Mouse (Mus musculus): ENCODE results near the gene Arhgef40. TPM values are rescaled to one million over a fixed set of nuclear protein-coding genes. Genes with fewer than 3 reads are reported as not detected.
A peak's percentile ranks its signal among the peaks of the same experiment; 100 is the strongest.

Gene Arhgef40
- total and polyA plus RNA-seq, 2 experiments from 2014 or later, result 46.8 to 84.6 TPM

GRCm38 (mm10) chr14:52013771-52014219 lies 29.3 kb downstream of the Arhgef40 start:
- Histone ChIP-seq H3K9ac (peak overlapping the region; percentile 74), H3K4me2 (ENCODE audit: low read depth) (peak overlapping the region; percentile 65), H3K27ac (ENCODE audit: low read depth, low read length) (peak overlapping the region; percentile 90), H3K27me3 (ENCODE audit: insufficient read depth, low read length) (no peaks in the 10 kb centered on the region), H3K4me1 (ENCODE audit: insufficient read depth) (peaks cover 24% of the 10 kb centered on the region), H3K4me3 (ENCODE audit: low read depth, low read length) (peak overlapping the region; percentile 70), H3K9me3 (ENCODE audit: low read length) (no peaks in the 10 kb centered on the region), H3K36me3 (ENCODE audit: insufficient read depth) (no peaks in the 10 kb centered on the region; the same call in 1 of the 2 replicates)
- under 1% methylated on average over 20 of the region's 24 CpGs for WGBS
- DNase-seq (peak; percentile 46), ATAC-seq (peak; percentile 2; the same call in 1 of the 2 replicates)
- no peak for TF ChIP-seq CTCF (IDR thresholded peaks at IDR 0.05; ENCODE audit: low read depth)

- TF ChIP-seq CTCF (IDR thresholded peaks at IDR 0.05; ENCODE audit: low read depth), result no peak
- H3K4me3 ChIP-seq (ENCODE audit: low read depth, low read length), result peak overlapping the region; percentile 70
- peak overlapping the region; percentile 65 for H3K4me2 ChIP-seq (ENCODE audit: low read depth)
- H3K27me3 ChIP-seq (ENCODE audit: insufficient read depth, low read length), result no peaks in the 10 kb centered on the region
- no peaks in the 10 kb centered on the region; the same call in 1 of the 2 replicates for H3K36me3 ChIP-seq (ENCODE audit: insufficient read depth)
- no peaks in the 10 kb centered on the region for H3K9me3 ChIP-seq (ENCODE audit: low read length)
- ATAC-seq, result peak; percentile 12
- peaks cover 23% of the 10 kb centered on the region for H3K4me1 ChIP-seq (ENCODE audit: insufficient read depth)
- peak overlapping the region; percentile 74 for H3K9ac ChIP-seq
- DNase-seq, result no peak
- WGBS, result 0% methylated on average over 2 of the region's 80 CpGs
- peak overlapping the region; percentile 90 for H3K27ac ChIP-seq (ENCODE audit: low read depth, low read length)
These were observed 29.8 kb downstream of the Arhgef40 start for GRCm38 (mm10) chr14:52014271-52014760.

- TF ChIP-seq CTCF (IDR thresholded peaks at IDR 0.05; ENCODE audit: low read depth), result no peak
- DNase-seq, result peak; percentile 60
- ATAC-seq, result peak; percentile 4
- Histone ChIP-seq H3K4me2 (ENCODE audit: low read depth) (peak overlapping the region; percentile 65), H3K9me3 (ENCODE audit: low read length) (no peaks in the 10 kb centered on the region), H3K36me3 (ENCODE audit: insufficient read depth) (no peaks in the 10 kb centered on the region), H3K4me1 (ENCODE audit: insufficient read depth) (peaks cover 18% of the 10 kb centered on the region), H3K27me3 (ENCODE audit: insufficient read depth, low read length) (no peaks in the 10 kb centered on the region), H3K9ac (peak overlapping the region; percentile 74), H3K4me3 (ENCODE audit: low read depth, low read length) (peak overlapping the region; percentile 70), H3K27ac (ENCODE audit: low read depth, low read length) (peak overlapping the region; percentile 90)
- under 1% methylated on average over 18 of the region's 28 CpGs for WGBS
These were observed 30.3 kb downstream of the Arhgef40 start for GRCm38 (mm10) chr14:52014761-52015311.

- Histone ChIP-seq H3K27me3 (ENCODE audit: insufficient read depth, low read length) (no peaks in the 10 kb centered on the region), H3K4me2 (ENCODE audit: low read depth) (peak within 1 kb of the TSS; percentile 65), H3K4me3 (ENCODE audit: low read depth, low read length) (peak within 1 kb of the TSS; percentile 70), H3K9me3 (ENCODE audit: low read length) (no peaks in the 10 kb centered on the region), H3K27ac (ENCODE audit: low read depth, low read length) (peak within 1 kb of the TSS; percentile 90), H3K9ac (peak within 1 kb of the TSS; percentile 74), H3K4me1 (ENCODE audit: insufficient read depth) (peaks cover 13% of the 10 kb centered on the region), H3K36me3 (ENCODE audit: insufficient read depth) (no peaks in the 10 kb centered on the region)
- TF ChIP-seq CTCF (IDR thresholded peaks at IDR 0.05; ENCODE audit: low read depth), result no peak
- 25% methylated on average over 6 of the region's 6 CpGs for WGBS
- DNase-seq (no peak), ATAC-seq (no peak)
These were observed 31.1 kb downstream of the Arhgef40 start, which contains the start of gene Tmem253 for GRCm38 (mm10) chr14:52015445-52016100. TSS of gene Tmem253 (plus strand) at chr14:52015658.

GRCm38 (mm10) chr14:52016625-52017405 lies 32.3 kb downstream of the Arhgef40 start:
- Histone ChIP-seq H3K27ac (ENCODE audit: low read depth, low read length) (no peak overlapping the region), H3K4me3 (ENCODE audit: low read depth, low read length) (no peak overlapping the region), H3K9ac (no peak overlapping the region), H3K4me1 (ENCODE audit: insufficient read depth) (peaks cover 8% of the 10 kb centered on the region), H3K4me2 (ENCODE audit: low read depth) (no peak overlapping the region), H3K36me3 (ENCODE audit: insufficient read depth) (no peaks in the 10 kb centered on the region), H3K27me3 (ENCODE audit: insufficient read depth, low read length) (no peaks in the 10 kb centered on the region), H3K9me3 (ENCODE audit: low read length) (no peaks in the 10 kb centered on the region)
- TF ChIP-seq CTCF (IDR thresholded peaks at IDR 0.05; ENCODE audit: low read depth), result no peak
- no peak for ATAC-seq
- 73% methylated on average over 13 of the region's 13 CpGs for WGBS
- DNase-seq, result no peak

- no peak for TF ChIP-seq CTCF (IDR thresholded peaks at IDR 0.05; ENCODE audit: low read depth)
- no peaks in the 10 kb centered on the region for H3K9me3 ChIP-seq (ENCODE audit: low read length)
- H3K36me3 ChIP-seq (ENCODE audit: insufficient read depth), result no peaks in the 10 kb centered on the region
- H3K4me2 ChIP-seq (ENCODE audit: low read depth), result no peak overlapping the region
- 82% methylated on average over 4 of the region's 4 CpGs for WGBS
- DNase-seq (no peak), ATAC-seq (no peak)
- H3K4me1 ChIP-seq (ENCODE audit: insufficient read depth), result peaks cover 12% of the 10 kb centered on the region; the same call in 1 of the 2 replicates
- H3K27ac ChIP-seq (ENCODE audit: low read depth, low read length), result no peak overlapping the region
- no peaks in the 10 kb centered on the region for H3K27me3 ChIP-seq (ENCODE audit: insufficient read depth, low read length)
- H3K4me3 ChIP-seq (ENCODE audit: low read depth, low read length), result no peak overlapping the region
- H3K9ac ChIP-seq, result no peak overlapping the region
These were observed 33.1 kb downstream of the Arhgef40 start for GRCm38 (mm10) chr14:52017662-52018061.

Measured in forebrain, postnatal 0 days (tissue).